In the genomic region with DNA sequence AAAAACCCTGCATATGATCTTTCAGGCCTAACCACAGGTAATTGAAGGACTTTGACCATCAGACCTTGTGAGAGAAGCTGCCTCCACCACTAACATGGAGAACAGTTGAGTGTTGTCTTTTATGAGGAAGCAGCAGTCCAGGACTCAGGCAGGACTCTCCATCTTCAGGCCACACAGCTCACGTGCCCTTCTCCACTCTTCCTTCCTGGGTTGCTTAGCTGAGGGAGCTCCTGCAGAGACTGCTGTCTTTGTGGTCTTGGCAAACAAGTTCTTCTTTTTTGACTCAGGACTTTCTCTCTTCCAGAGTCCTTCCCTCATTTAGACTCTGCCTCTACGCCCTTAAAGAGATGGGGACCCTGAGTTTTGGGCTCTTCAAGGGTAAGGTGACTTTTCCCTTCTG, we compare ENCODE assay signal across 25 mouse cellular contexts.
DNase-seq lines count a peak whose midpoint lies in the region; ATAC-seq and TF ChIP-seq lines count a peak whose summit lies in the region.
"Had no signal": no experiment of that assay in that cellular context is flagged by ENCODE, and none has a peak within 500 bp of the region (broad histone marks: within the 10 kb centered on the region; RNA-seq: fewer than 3 reads in every experiment).

No protein-coding gene starts in this region.

- peak; percentile 76 to 89 for ATAC-seq in hematopoietic stem cell, adult 5-6 weeks (replicated peaks in 1 of 2; ENCODE audit: insufficient read depth in 1 of 2, low FRiP score in 2 of 2, low TSS enrichment in 1 of 2, low read depth in 1 of 2, poor library complexity in 2 of 2, severe bottlenecking in 2 of 2)
- ATAC-seq: forebrain, embryonic 15.5 days; hindbrain, postnatal 0 days; intestine, embryonic 15.5 days had no signal

- TF ChIP-seq POLR2A in bone marrow macrophage, adult 2 months (IDR thresholded peaks at IDR 0.05; ENCODE audit: borderline replicate concordance, low read depth, low read length): no peak

- no peaks in the 10 kb centered on the region for H3K36me3 ChIP-seq in embryonic facial prominence, embryonic 10.5 days (replicated peaks)
- H3K36me3 ChIP-seq: forebrain, embryonic 10.5 days; forebrain, embryonic 15.5 days; hindbrain, embryonic 12.5 days; intestine, embryonic 15.5 days; limb, embryonic 13.5 days; liver, embryonic 15.5 days; lung, embryonic 15.5 days; midbrain, embryonic 12.5 days; neural tube, embryonic 12.5 days had no signal

- H3K9me3 ChIP-seq in embryonic facial prominence, embryonic 10.5 days: no peaks in the 10 kb centered on the region
- H3K9me3 ChIP-seq: forebrain, embryonic 10.5 days; forebrain, embryonic 15.5 days; hindbrain, embryonic 12.5 days; intestine, embryonic 15.5 days; limb, embryonic 13.5 days; liver, embryonic 15.5 days; lung, embryonic 15.5 days; midbrain, embryonic 12.5 days; neural tube, embryonic 12.5 days had no signal

- H3K27me3 ChIP-seq in embryonic facial prominence, embryonic 10.5 days (replicated peaks; ENCODE audit: low read depth, poor library complexity, severe bottlenecking): no peaks in the 10 kb centered on the region
- H3K27me3 ChIP-seq: CH12.LX; forebrain, embryonic 15.5 days; hindbrain, embryonic 12.5 days; intestine, embryonic 15.5 days; limb, embryonic 13.5 days; liver, embryonic 15.5 days; lung, embryonic 15.5 days; midbrain, embryonic 12.5 days; neural tube, embryonic 12.5 days had no signal

- peaks cover 30% of the 10 kb centered on the region for H3K4me1 ChIP-seq in bone marrow macrophage, adult 2 months (ENCODE audit: control insufficient read depth, insufficient read depth, low read length)
- 0 out of 2 replicates have a peak, but pooled peaks cover 4% of the 10 kb centered on the region for H3K4me1 ChIP-seq in embryonic facial prominence, embryonic 10.5 days
- H3K4me1 ChIP-seq: forebrain, embryonic 10.5 days; forebrain, embryonic 15.5 days; hindbrain, embryonic 12.5 days; intestine, embryonic 15.5 days; limb, embryonic 13.5 days; liver, embryonic 15.5 days; lung, embryonic 15.5 days; midbrain, embryonic 12.5 days; neural tube, embryonic 12.5 days had no signal

- peak; percentile 37 for DNase-seq in layer of hippocampus, adult 9-11 months
- DNase-seq in layer of hippocampus, postnatal 36 days: no peak
- peak; percentile 2 for DNase-seq in brain, adult 2 months (ENCODE audit: low read depth, low spot score)
- DNase-seq in yolk sac, embryonic 10.5 days (ENCODE audit: low spot score): no peak
- DNase-seq in embryonic facial prominence, embryonic 10.5 days (ENCODE audit: low spot score): no peak
- no peak for DNase-seq in MN1 (ENCODE audit: low spot score)
- DNase-seq: adrenal gland, postnatal 10 days; cerebellum, adult 18-20 months; cerebellum, postnatal 10 days; kidney, adult 9 months; kidney, postnatal 10 days had no signal

- WGBS in embryonic facial prominence, embryonic 10.5 days: 72% methylated on average over 2 of the region's 2 CpGs

- TF ChIP-seq CTCF in bone marrow macrophage, adult 2 months (IDR thresholded peaks at IDR 0.05; ENCODE audit: low read depth, low read length): no peak

- peak overlapping the region; percentile 63 for H3K27ac ChIP-seq in bone marrow macrophage, adult 2 months (ENCODE audit: insufficient read depth, low read depth, low read length)
- H3K27ac ChIP-seq in embryonic facial prominence, embryonic 10.5 days (replicated peaks): no peak overlapping the region
- H3K27ac ChIP-seq: forebrain, embryonic 10.5 days; forebrain, embryonic 15.5 days; hindbrain, embryonic 12.5 days; hindbrain, postnatal 0 days; intestine, embryonic 15.5 days; limb, embryonic 13.5 days; liver, embryonic 15.5 days; lung, embryonic 15.5 days; midbrain, embryonic 12.5 days; neural tube, embryonic 12.5 days had no signal

- H3K4me3 ChIP-seq in bone marrow macrophage, adult 2 months (ENCODE audit: insufficient read depth, low read length): no peak overlapping the region
- H3K4me3 ChIP-seq in embryonic facial prominence, embryonic 10.5 days: no peak overlapping the region
- H3K4me3 ChIP-seq: forebrain, embryonic 10.5 days; forebrain, embryonic 15.5 days; hindbrain, embryonic 12.5 days; intestine, embryonic 15.5 days; limb, embryonic 13.5 days; liver, embryonic 15.5 days; lung, embryonic 15.5 days; midbrain, embryonic 12.5 days; myocyte; neural tube, embryonic 12.5 days had no signal

Comparison
In these comparisons a context has a peak if more than half of its experiments do, and no peak if none do; other contexts are left out.
1. DNase-seq: peak in layer of hippocampus, adult 9-11 months (single experiment) and brain, adult 2 months (single experiment); none in layer of hippocampus, postnatal 36 days (0 of 2), yolk sac, embryonic 10.5 days (single experiment), embryonic facial prominence, embryonic 10.5 days (single experiment) and MN1 (single experiment).